Mouse (Mus musculus) hindbrain, embryonic 10.5 days (tissue): ENCODE data around the gene Ldlrad3. TPM values are rescaled to one million over a fixed set of nuclear protein-coding genes. Genes with fewer than 3 reads are reported as not detected.

Experiments used
- DNase-seq: peaks from one replicate; pipeline ENCODE4 v3.0.0-alpha.2; 2017; ENCODE audit warnings: low spot score
- H3K27ac ChIP-seq: fragments of 300-500 bp; sonication (generic); 2 replicates; pipeline ENCODE4 v1.5.1; 2016; ENCODE audit warnings: mild to moderate bottlenecking, moderate library complexity
- H3K27me3 ChIP-seq: fragments of 300-500 bp; sonication (generic); 2 replicates; pipeline ENCODE4 v1.6.1; 2016; ENCODE audit warnings: mild to moderate bottlenecking; ENCODE audit not compliant: poor library complexity, insufficient read depth, severe bottlenecking
- H3K36me3 ChIP-seq: fragments of 300-500 bp; sonication (generic); 2 replicates; pipeline ENCODE4 v1.6.1; 2016; ENCODE audit warnings: mild to moderate bottlenecking, moderate library complexity
- H3K4me1 ChIP-seq: fragments of 300-500 bp; sonication (generic); replicated peaks from 2 replicates; pipeline ENCODE4 v1.6.1; 2016; ENCODE audit warnings: mild to moderate bottlenecking
- H3K4me3 ChIP-seq: fragments of 300-500 bp; sonication (generic); 2 replicates; pipeline ENCODE4 v1.5.1; 2016; ENCODE audit warnings: mild to moderate bottlenecking, moderate library complexity
- H3K9me3 ChIP-seq: fragments of 300-500 bp; sonication (generic); 2 replicates; pipeline ENCODE4 v1.6.1; 2016; ENCODE audit warnings: mild to moderate bottlenecking, moderate library complexity
- WGBS: fragments of 180-500 bp; shearing (Covaris S2); methylation state at CpG from one replicate; pipeline ENCODE4 v1.1.7; 2016; 5-methylcytosine and 5-hydroxymethylcytosine counted together
- polyA plus RNA-seq: library from polyadenylated mRNA; unstranded; fragments of >200 nt; fragmentation: Nextera tagmentation; extraction: Ambion mirVana; gene quantifications from 2 replicates; pipeline ENCODE4 v1.2.1, GENCODE M21; 2016

Ldlrad3 gene
- polyA plus RNA-seq, 1 experiment from 2014 or later = 55.9 TPM

- H3K27me3 ChIP-seq = no peaks in the 10 kb centered on the region
- no peaks in the 10 kb centered on the region for H3K9me3 ChIP-seq
- no peaks in the 10 kb centered on the region for H3K36me3 ChIP-seq
- H3K27ac ChIP-seq = no peak overlapping the region
- no peak for DNase-seq
- H3K4me3 ChIP-seq = no peak overlapping the region
- 85% methylated on average over 9 of the region's 9 CpGs for WGBS
- H3K4me1 ChIP-seq = peaks cover 69% of the 10 kb centered on the region
These were observed 51.5 kb downstream of the Ldlrad3 start for GRCm38 (mm10) chr2:102134510-102135262.

GRCm38 (mm10) chr2:102132945-102133558, 53.1 kb downstream of the Ldlrad3 start:
- no peak for DNase-seq
- Histone ChIP-seq H3K27me3 (no peaks in the 10 kb centered on the region), H3K9me3 (no peaks in the 10 kb centered on the region), H3K4me3 (no peak overlapping the region), H3K36me3 (no peaks in the 10 kb centered on the region), H3K4me1 (peaks cover 70% of the 10 kb centered on the region), H3K27ac (peak overlapping the region; percentile 50; the same call in 1 of the 2 replicates)
- 53% methylated on average over 10 of the region's 10 CpGs for WGBS

GRCm38 (mm10) chr2:102130198-102130845, 55.9 kb downstream of the Ldlrad3 start:
- no peaks in the 10 kb centered on the region for H3K27me3 ChIP-seq
- no peaks in the 10 kb centered on the region for H3K36me3 ChIP-seq
- H3K4me3 ChIP-seq = no peak overlapping the region
- no peaks in the 10 kb centered on the region for H3K9me3 ChIP-seq
- H3K27ac ChIP-seq = no peak overlapping the region
- 90% methylated on average over 8 of the region's 8 CpGs for WGBS
- H3K4me1 ChIP-seq = peaks cover 60% of the 10 kb centered on the region
- no peak for DNase-seq

GRCm38 (mm10) chr2:102129235-102129634, 57.0 kb downstream of the Ldlrad3 start:
- WGBS = 96% methylated on average over 4 of the region's 4 CpGs
- Histone ChIP-seq H3K9me3 (no peaks in the 10 kb centered on the region), H3K4me1 (peaks cover 56% of the 10 kb centered on the region), H3K36me3 (no peaks in the 10 kb centered on the region), H3K27me3 (no peaks in the 10 kb centered on the region), H3K27ac (0 out of 2 replicates have a peak overlapping the region, but pooled peaks have one; percentile 56), H3K4me3 (no peak overlapping the region)
- no peak for DNase-seq

GRCm38 (mm10) chr2:102128500-102129030, 57.6 kb downstream of the Ldlrad3 start:
- Histone ChIP-seq H3K4me3 (no peak overlapping the region), H3K27me3 (no peaks in the 10 kb centered on the region), H3K27ac (peak overlapping the region; percentile 64; the same call in 1 of the 2 replicates), H3K36me3 (no peaks in the 10 kb centered on the region), H3K4me1 (peaks cover 62% of the 10 kb centered on the region), H3K9me3 (no peaks in the 10 kb centered on the region)
- no peak for DNase-seq
- WGBS = 84% methylated on average over 14 of the region's 14 CpGs

GRCm38 (mm10) chr2:102127791-102128387, 58.3 kb downstream of the Ldlrad3 start:
- no peak for DNase-seq
- WGBS = 80% methylated on average over 8 of the region's 8 CpGs
- no peak overlapping the region for H3K4me3 ChIP-seq
- peaks cover 63% of the 10 kb centered on the region for H3K4me1 ChIP-seq
- no peaks in the 10 kb centered on the region for H3K27me3 ChIP-seq
- H3K9me3 ChIP-seq = no peaks in the 10 kb centered on the region
- no peak overlapping the region for H3K27ac ChIP-seq
- H3K36me3 ChIP-seq = no peaks in the 10 kb centered on the region

GRCm38 (mm10) chr2:102127221-102127620, 59.0 kb downstream of the Ldlrad3 start:
- peaks cover 64% of the 10 kb centered on the region for H3K4me1 ChIP-seq
- no peaks in the 10 kb centered on the region for H3K36me3 ChIP-seq
- no peaks in the 10 kb centered on the region for H3K9me3 ChIP-seq
- H3K27ac ChIP-seq = no peak overlapping the region
- no peak overlapping the region for H3K4me3 ChIP-seq
- WGBS = 81% methylated on average over 9 of the region's 9 CpGs
- H3K27me3 ChIP-seq = no peaks in the 10 kb centered on the region
- DNase-seq = no peak

- Histone ChIP-seq H3K36me3 (no peaks in the 10 kb centered on the region), H3K27me3 (no peaks in the 10 kb centered on the region), H3K27ac (0 out of 2 replicates have a peak overlapping the region, but pooled peaks have one; percentile 40), H3K9me3 (no peaks in the 10 kb centered on the region), H3K4me1 (peaks cover 65% of the 10 kb centered on the region), H3K4me3 (no peak overlapping the region)
- no peak for DNase-seq
- 91% methylated on average over 7 of the region's 7 CpGs for WGBS
These were observed 60.1 kb downstream of the Ldlrad3 start for GRCm38 (mm10) chr2:102126076-102126475.

- Histone ChIP-seq H3K36me3 (no peaks in the 10 kb centered on the region), H3K9me3 (no peaks in the 10 kb centered on the region), H3K27ac (0 out of 2 replicates have a peak overlapping the region, but pooled peaks have one; percentile 26), H3K27me3 (no peaks in the 10 kb centered on the region), H3K4me1 (peaks cover 71% of the 10 kb centered on the region), H3K4me3 (no peak overlapping the region)
- 83% methylated on average over 4 of the region's 4 CpGs for WGBS
- DNase-seq = no peak
These were observed 61.1 kb downstream of the Ldlrad3 start for GRCm38 (mm10) chr2:102125042-102125441.

- Histone ChIP-seq H3K9me3 (no peaks in the 10 kb centered on the region), H3K27ac (peak overlapping the region; percentile 77), H3K4me1 (peaks cover 79% of the 10 kb centered on the region), H3K27me3 (no peaks in the 10 kb centered on the region), H3K4me3 (no peak overlapping the region), H3K36me3 (no peaks in the 10 kb centered on the region)
- WGBS = 58% methylated on average over 1 of the region's 1 CpGs
- no peak for DNase-seq
These were observed 64.1 kb downstream of the Ldlrad3 start for GRCm38 (mm10) chr2:102122146-102122515.

GRCm38 (mm10) chr2:102121440-102122145, 64.6 kb downstream of the Ldlrad3 start:
- Histone ChIP-seq H3K9me3 (no peaks in the 10 kb centered on the region), H3K36me3 (no peaks in the 10 kb centered on the region), H3K27me3 (no peaks in the 10 kb centered on the region), H3K4me1 (peaks cover 80% of the 10 kb centered on the region), H3K4me3 (no peak overlapping the region), H3K27ac (peak overlapping the region; percentile 77)
- DNase-seq = peak; percentile 48
- 43% methylated on average over 4 of the region's 4 CpGs for WGBS
